Comparison of ENCODE assay signal across 12 mouse cellular contexts in the genomic region with DNA sequence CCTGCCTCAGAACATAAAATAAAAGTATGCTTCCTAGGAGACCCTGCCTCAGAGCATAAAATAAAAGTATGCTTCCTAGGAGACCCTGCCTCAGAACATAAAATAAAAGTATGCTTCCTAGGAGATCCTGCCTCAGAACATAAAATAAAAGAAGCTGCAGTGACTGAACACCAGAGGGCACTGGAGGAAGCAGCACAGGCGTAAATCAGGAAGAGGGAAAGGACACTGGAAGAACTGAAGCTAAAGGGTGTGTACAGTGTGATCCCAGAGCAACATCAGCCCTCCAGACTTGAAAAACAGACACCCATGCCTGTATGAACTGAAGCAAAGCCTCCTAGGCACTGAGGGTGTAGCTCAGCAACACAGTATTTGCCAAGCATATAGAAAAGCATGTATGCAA. TPM values are rescaled to one million over a fixed set of nuclear protein-coding genes. Genes with fewer than 3 reads are reported as not detected.
DNase-seq lines count a peak whose midpoint lies in the region; ATAC-seq and TF ChIP-seq lines count a peak whose summit lies in the region.
"Had no signal": no experiment of that assay in that cellular context is flagged by ENCODE, and none has a peak within 500 bp of the region (broad histone marks: within the 10 kb centered on the region; RNA-seq: fewer than 3 reads in every experiment).

No protein-coding gene starts in this region.

- H3K4me1 ChIP-seq in kidney, adult 2 months (ENCODE audit: control insufficient read depth, insufficient read depth, low read length): no peaks in the 10 kb centered on the region
- no peaks in the 10 kb centered on the region; a peak in 1 of 4 replicates for H3K4me1 ChIP-seq in MEL (ENCODE audit: control insufficient read depth in 1 of 2, insufficient read depth in 2 of 2, low read length in 2 of 2)
- H3K4me1 ChIP-seq: midbrain, embryonic 10.5 days had no signal

- peak; percentile 76 for ATAC-seq in megakaryocyte, adult 5-6 weeks (ENCODE audit: poor library complexity, severe bottlenecking)
- ATAC-seq: activated CD4-positive, CD25-positive, alpha-beta regulatory T cell, adult 4 months had no signal

- intact Hi-C loops in gastrocnemius, postnatal 36 days (cut with DNase I): no loop called here

- H3K4me3 ChIP-seq in kidney, adult 2 months (ENCODE audit: insufficient read depth, low read depth, low read length): no peak overlapping the region
- no peak overlapping the region for H3K4me3 ChIP-seq in MEL (ENCODE audit: control insufficient read depth in 1 of 2, insufficient read depth in 1 of 2, low read depth in 2 of 2, low read length in 2 of 2)
- H3K4me3 ChIP-seq: midbrain, embryonic 10.5 days had no signal

- no peak overlapping the region for H3K9ac ChIP-seq in MEL (ENCODE audit: control insufficient read depth, low read depth, low read length, poor library complexity, severe bottlenecking)

- TF ChIP-seq CTCF in kidney, adult 2 months (conservative IDR thresholded peaks at IDR 0.05; ENCODE audit: insufficient read depth, insufficient read length, low read depth, low read length): peak; percentile 57
- peak; percentile 44 to 58 (median 50) for TF ChIP-seq CTCF in MEL (IDR thresholded peaks at IDR 0.05 in 2 of 3, conservative IDR thresholded peaks at IDR 0.05 in 1 of 3; ENCODE audit: control insufficient read depth in 1 of 3, insufficient read depth in 1 of 3, low read depth in 2 of 3, low read length in 3 of 3, poor library complexity in 1 of 3, severe bottlenecking in 1 of 3)

- H3K36me3 ChIP-seq in kidney, adult 2 months (ENCODE audit: control insufficient read depth, insufficient read depth, low read length): peaks cover 4% of the 10 kb centered on the region
- H3K36me3 ChIP-seq in MEL (ENCODE audit: control insufficient read depth in 1 of 2, insufficient read depth in 2 of 2, low read length in 2 of 2): peaks cover 2 to 18% of the 10 kb centered on the region in 2 experiments

- no peaks in the 10 kb centered on the region for H3K9me3 ChIP-seq in MEL (replicated peaks; ENCODE audit: insufficient read depth, low read length)
- H3K9me3 ChIP-seq: midbrain, embryonic 10.5 days had no signal

- H3K27me3 ChIP-seq in kidney, adult 2 months (replicated peaks; ENCODE audit: control insufficient read depth, insufficient read depth, low read length): no peaks in the 10 kb centered on the region
- H3K27me3 ChIP-seq in MEL (ENCODE audit: control insufficient read depth in 1 of 2, insufficient read depth in 2 of 2, low read length in 2 of 2): no peaks in the 10 kb centered on the region

- no peak overlapping the region for H3K27ac ChIP-seq in kidney, adult 2 months (ENCODE audit: insufficient read depth, low read depth, low read length)
- H3K27ac ChIP-seq in MEL (ENCODE audit: control insufficient read depth, low read depth, low read length): no peak overlapping the region
- H3K27ac ChIP-seq: midbrain, embryonic 10.5 days had no signal

- H3K79me2 ChIP-seq in MEL (ENCODE audit: control insufficient read depth, insufficient read depth, low read length, poor library complexity): no peaks in the 10 kb centered on the region

- TF ChIP-seq EP300 in MEL (IDR thresholded peaks at IDR 0.05; ENCODE audit: low read depth in 1 of 2, low read length in 2 of 2): no peak

- 21% methylated on average over 1 of the region's 1 CpGs for WGBS in kidney, adult 2 months

- no peak for DNase-seq in kidney, adult 2 months
- DNase-seq in kidney, adult 8-10 months: no peak
- DNase-seq in A20 (ENCODE audit: low read depth, low spot score) (peak; percentile 29), MEL (ENCODE audit: low read depth, low spot score) (peak; percentile 54)
- no peak for DNase-seq in gastrocnemius, postnatal 36 days
- no peak for DNase-seq in cerebellum, adult 11-12 months
- DNase-seq: gastrocnemius, postnatal 25 days; kidney, adult 11 months; thymus, postnatal 25 days had no signal

- no peak for TF ChIP-seq RAD21 in MEL (IDR thresholded peaks at IDR 0.05; ENCODE audit: low read depth, low read length)

- no peak for TF ChIP-seq POLR2A in kidney, adult 2 months (IDR thresholded peaks at IDR 0.05; ENCODE audit: low read depth, low read length)
- no peak for TF ChIP-seq POLR2A in MEL (IDR thresholded peaks at IDR 0.05; ENCODE audit: control insufficient read depth in 1 of 2, insufficient read depth in 1 of 2, low read depth in 1 of 2, low read length in 2 of 2, poor library complexity in 1 of 2)

TF ChIP-seq in MEL, 35 proteins besides CTCF, POLR2A, EP300 and RAD21:
- no peak for TF ChIP-seq MAFK (IDR thresholded peaks at IDR 0.05; ENCODE audit: borderline replicate concordance, low read depth, low read length)
- no peak for TF ChIP-seq BHLHE40 (IDR thresholded peaks at IDR 0.05; ENCODE audit: borderline replicate concordance, low read depth, low read length)
- TF ChIP-seq SMC3 (IDR thresholded peaks at IDR 0.05; ENCODE audit: low read depth, low read length): peak; percentile 22; the same call in 1 of the 2 replicates
- TF ChIP-seq RCOR1 (IDR thresholded peaks at IDR 0.05; ENCODE audit: low read depth, low read length): no peak
- TF ChIP-seq UBTF (IDR thresholded peaks at IDR 0.05; ENCODE audit: borderline replicate concordance, insufficient read depth, low read depth, low read length): no peak
- no peak for TF ChIP-seq MYB (IDR thresholded peaks at IDR 0.05; ENCODE audit: low read depth, low read length)
- no peak for TF ChIP-seq ETS1 (IDR thresholded peaks at IDR 0.05; ENCODE audit: low read depth, low read length)
- TF ChIP-seq MYC (IDR thresholded peaks at IDR 0.05; ENCODE audit: low read depth, low read length): no peak
- TF ChIP-seq MAZ (IDR thresholded peaks at IDR 0.05; ENCODE audit: low read depth, low read length): no peak
- no peak for TF ChIP-seq SIN3A (IDR thresholded peaks at IDR 0.05; ENCODE audit: low read length)
- TF ChIP-seq GATA1 (IDR thresholded peaks at IDR 0.05; ENCODE audit: low read depth, low read length): no peak
- no peak for TF ChIP-seq TBP (IDR thresholded peaks at IDR 0.05; ENCODE audit: low read depth, low read length)
- TF ChIP-seq ELF1 (IDR thresholded peaks at IDR 0.05; ENCODE audit: low read depth, low read length): 0 out of 2 replicates have a peak, but pooled peaks have one; percentile 29
- TF ChIP-seq TAL1 (IDR thresholded peaks at IDR 0.05; ENCODE audit: low read length): no peak
- TF ChIP-seq ZNF384 (IDR thresholded peaks at IDR 0.05; ENCODE audit: low read depth, low read length): no peak
- no peak for TF ChIP-seq GABPA (IDR thresholded peaks at IDR 0.05; ENCODE audit: low read depth, low read length)
- TF ChIP-seq CHD1 (IDR thresholded peaks at IDR 0.05; ENCODE audit: low read depth, low read length): no peak
- no peak for TF ChIP-seq JUND (IDR thresholded peaks at IDR 0.05; ENCODE audit: low read depth, low read length)
TF ChIP-seq in MEL: peak in this region for 2.

RNA-seq across cellular contexts. Expression of gene Eapp, which starts 12.5 kb away (rescaled TPM):
- 9.1 and 21.0 TPM in 2 replicates for polyA plus RNA-seq in kidney, adult 2 months (2012; rRNA removed)
- total RNA-seq in MEL (2012; rRNA removed): 45.6 and 50.4 TPM in 2 replicates
- 10 to 100 TPM in 1 of 2 experiments, not detected in 1; 50.7 TPM for polyA plus RNA-seq in MEL (2012; ENCODE audit: insufficient read depth in 1 of 2, insufficient read length in 2 of 2, low read depth in 1 of 2, low replicate concordance in 2 of 2, missing spikeins in 1 of 2)
- 48.6 and 68.4 TPM in 2 replicates for total RNA-seq in megakaryocyte, adult 5-6 weeks (2015)
- total RNA-seq in megakaryocyte, adult 5-6 weeks (2017): 71.0 and 86.9 TPM in 2 replicates
- total RNA-seq in gastrocnemius, postnatal 36 days (2021): 10 to 100 TPM; 16.7 to 20.3 TPM

RNA-seq across cellular contexts. Expression of gene Sptssa, which starts 26.8 kb away (rescaled TPM):
- 70.5 and 80.1 TPM in 2 replicates for polyA plus RNA-seq in kidney, adult 2 months (2012; rRNA removed)
- total RNA-seq in MEL (2012; rRNA removed): 58.1 and 88.4 TPM in 2 replicates
- 100 to 1,000 TPM in 1 of 2 experiments, not detected in 1; 166 TPM for polyA plus RNA-seq in MEL (2012; ENCODE audit: insufficient read depth in 1 of 2, insufficient read length in 2 of 2, low read depth in 1 of 2, low replicate concordance in 2 of 2, missing spikeins in 1 of 2)
- 200 and 220 TPM in 2 replicates for total RNA-seq in megakaryocyte, adult 5-6 weeks (2015)
- 141 and 153 TPM in 2 replicates for total RNA-seq in megakaryocyte, adult 5-6 weeks (2017)
- total RNA-seq in gastrocnemius, postnatal 36 days (2021): 10 to 100 TPM; 14.8 to 16.9 TPM

Comparison
In these comparisons a context has a peak if more than half of its experiments do, and no peak if none do; other contexts are left out.
1. DNase-seq: peak in A20 (single experiment) and MEL (single experiment); none in kidney, adult 2 months (single experiment), kidney, adult 8-10 months (0 of 2), gastrocnemius, postnatal 36 days (0 of 2) and cerebellum, adult 11-12 months (single experiment).